Mouse (Mus musculus) G1E (cell line): ENCODE measurements around the gene Fgfr2.

Source experiments
- CTCF ChIP-seq: IDR thresholded peaks from 2 replicates; pipeline ENCODE4 v1.5.1; 2012; ENCODE audit warnings: low read depth, low read length, inconsistent platforms, mixed read lengths
- GATA1 ChIP-seq: IDR thresholded peaks from 2 replicates; pipeline ENCODE4 v1.6.1; 2012; ENCODE audit warnings: borderline replicate concordance, low read length, inconsistent platforms, mixed read lengths
- GATA2 ChIP-seq: IDR thresholded peaks from 2 replicates; pipeline ENCODE4 v1.6.1; 2012; ENCODE audit warnings: low read depth, low read length, inconsistent platforms, borderline replicate concordance
- POLR2AphosphoS5 ChIP-seq: IDR thresholded peaks from 2 replicates; pipeline ENCODE4 v1.6.1; 2012; ENCODE audit warnings: low read depth, low read length, inconsistent platforms; ENCODE audit not compliant: insufficient replicate concordance
- TAL1 ChIP-seq: conservative IDR thresholded peaks from 2 replicates; pipeline ENCODE4 v1.6.1; 2012; ENCODE audit warnings: low read depth, low read length, inconsistent platforms, mixed read lengths

- TF ChIP-seq CTCF = no peak
- TF ChIP-seq GATA1 = no peak
- no peak for TF ChIP-seq TAL1
- TF ChIP-seq POLR2AphosphoS5 = no peak
- TF ChIP-seq GATA2 = no peak
These were observed 2144.6 kb downstream of the Fgfr2 start for GRCm38 (mm10) chr7:130978545-130978944.
